Mouse (Mus musculus) adrenal gland, postnatal 10 days (tissue): Measurements from ENCODE around the gene Arhgef39. TPM values are rescaled to one million over a fixed set of nuclear protein-coding genes. Genes with fewer than 3 reads are reported as not detected.
"Not testable (repeated sequence)": the region's sequence is repeated elsewhere in the genome, so short reads cannot be mapped to it uniquely, and the experiment has no call there.

ENCODE experiments used
- DNase-seq: peaks from one replicate; pipeline ENCODE4 v3.0.0; 2021; ENCODE audit warnings: mixed read lengths
- total RNA-seq, 2 experiments: library from RNA; stranded (reverse); gene quantifications; 2 replicates each; pipeline ENCODE4 v1.2.3; 2021

Gene Arhgef39
- total RNA-seq, 2 experiments from 2014 or later: 6.2 to 10.9 TPM

DNA sequence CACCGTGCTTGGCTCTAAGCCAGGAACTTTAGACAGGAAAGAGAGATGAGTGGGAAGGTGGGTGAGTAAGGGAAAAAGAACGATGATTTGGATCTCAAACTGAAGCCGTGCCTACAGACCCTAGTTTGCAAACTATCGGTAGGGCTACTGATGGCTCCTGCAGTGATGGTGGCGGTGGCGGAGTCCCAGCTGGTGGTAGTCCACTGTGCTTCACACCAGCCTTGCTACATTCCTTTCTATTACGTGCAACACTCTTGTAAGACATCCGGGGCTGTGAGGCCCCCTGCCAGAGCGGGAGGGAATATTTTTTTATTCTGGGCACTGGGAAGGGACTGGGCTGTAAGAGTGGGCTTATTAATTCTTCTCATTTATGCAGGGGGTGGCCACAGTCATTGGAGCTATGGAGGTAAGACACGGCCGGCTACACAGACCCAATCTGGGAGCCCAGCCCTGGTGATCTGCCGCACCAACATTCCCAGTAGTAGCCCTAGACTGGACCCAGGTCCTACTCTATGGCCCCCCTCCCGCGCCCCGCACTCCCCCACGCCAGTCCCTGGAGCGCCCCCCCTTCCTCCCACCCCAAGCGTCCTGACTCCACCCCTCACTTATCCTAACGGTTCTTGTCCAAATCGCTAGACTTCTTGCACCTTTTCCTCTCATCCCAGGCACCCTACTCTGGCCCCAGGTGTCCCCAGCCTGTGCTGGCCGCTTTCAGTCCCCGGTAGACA, 8.6 kb upstream of the Arhgef39 start:
- DNase-seq: peak; percentile 16

DNA sequence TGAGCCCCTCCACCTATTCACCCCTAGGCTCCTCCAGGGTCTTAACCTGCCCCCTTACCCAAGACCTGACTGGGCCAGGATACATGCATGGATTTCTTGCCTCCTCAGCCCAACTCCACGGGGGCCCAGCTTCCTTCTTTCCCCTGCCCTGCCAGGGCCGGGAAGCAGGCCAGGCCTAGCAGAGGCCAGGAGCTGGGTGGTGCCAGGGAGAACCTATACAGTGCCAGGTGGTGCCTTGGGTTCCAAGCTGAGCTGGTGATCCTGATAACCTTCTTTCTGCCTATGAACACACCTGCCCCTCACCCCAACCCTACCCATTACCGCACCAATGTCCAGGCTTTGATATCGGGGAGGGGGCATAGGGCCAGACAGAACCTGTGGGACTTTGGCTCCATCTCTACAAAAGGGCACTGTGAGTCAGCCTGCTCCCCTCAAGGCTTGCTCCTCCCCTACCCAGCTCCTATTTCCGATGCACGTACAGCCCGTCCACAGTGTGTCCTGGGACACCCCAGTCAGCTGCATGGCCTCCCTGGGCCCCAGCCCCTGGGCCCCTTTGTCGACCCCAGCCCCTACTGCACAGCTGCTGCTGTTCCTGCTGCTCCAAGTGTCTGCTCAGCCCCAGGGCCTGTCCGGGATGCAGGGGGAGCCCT, 7.2 kb upstream of the Arhgef39 start, which contains the start of gene Car9:
Gene Car9, plus strand, starts transcription at position 431 of the 650 bp plus-strand sequence.
- peak; percentile 65 for DNase-seq

DNA sequence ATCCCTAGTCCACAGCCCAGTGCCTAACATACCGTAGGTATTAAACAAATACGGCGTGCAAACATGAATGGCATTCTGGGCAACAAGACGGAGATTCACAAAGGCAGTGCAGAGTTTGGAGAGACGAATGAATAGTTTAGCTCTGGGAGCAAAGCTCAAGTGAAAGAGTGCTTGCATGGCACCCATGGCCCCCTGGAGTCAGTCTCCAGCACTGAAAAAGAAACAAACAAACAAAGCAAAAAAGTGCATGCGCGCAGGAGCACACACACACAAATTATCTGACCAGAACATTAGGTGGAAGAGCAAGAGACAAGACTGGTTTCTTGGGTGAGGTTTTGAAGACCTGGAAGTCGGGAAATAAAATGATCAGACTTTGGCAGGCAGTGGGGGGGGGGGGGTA, 6.6 kb upstream of the Arhgef39 start:
- DNase-seq: no peak

DNA sequence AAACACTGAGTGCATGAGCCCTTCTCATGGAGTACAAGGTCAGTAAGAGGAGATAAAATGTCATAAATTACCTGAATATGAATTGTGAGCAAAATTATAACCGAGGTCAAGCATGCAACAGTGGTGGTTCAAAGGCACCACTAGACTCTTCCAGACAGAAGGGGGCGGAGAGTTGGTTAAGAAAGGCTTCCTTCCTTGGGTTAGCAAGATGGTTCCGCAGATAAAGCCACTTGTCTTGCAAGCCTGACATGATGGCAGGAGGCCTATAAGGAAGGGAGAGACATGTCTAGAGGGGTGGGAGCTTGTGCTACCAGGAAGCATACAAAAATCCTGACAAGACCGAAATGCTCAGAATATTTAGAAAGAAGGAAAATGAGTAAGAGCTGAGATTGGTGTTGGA, 4.8 kb upstream of the Arhgef39 start:
- DNase-seq: no peak

DNA sequence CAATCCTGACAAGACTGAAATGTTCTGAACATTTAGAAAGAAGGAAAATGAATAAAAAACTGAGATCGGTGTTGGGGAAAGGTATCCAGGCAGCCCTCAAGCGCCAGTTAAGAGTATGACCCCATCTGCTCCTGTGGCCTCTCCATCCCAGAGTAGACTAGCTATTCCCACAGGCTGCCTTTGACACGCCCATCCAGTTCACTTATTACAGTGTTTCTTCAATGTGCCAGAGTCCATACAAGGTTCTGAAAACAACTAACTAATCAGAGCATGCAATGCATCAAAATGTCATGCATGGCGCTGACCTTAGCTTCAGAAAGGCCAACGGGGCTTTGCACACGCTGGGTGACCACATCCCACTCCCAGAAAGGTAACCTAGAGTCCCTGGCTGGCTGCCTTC, 4.0 kb upstream of the Arhgef39 start:
- no peak for DNase-seq

DNA sequence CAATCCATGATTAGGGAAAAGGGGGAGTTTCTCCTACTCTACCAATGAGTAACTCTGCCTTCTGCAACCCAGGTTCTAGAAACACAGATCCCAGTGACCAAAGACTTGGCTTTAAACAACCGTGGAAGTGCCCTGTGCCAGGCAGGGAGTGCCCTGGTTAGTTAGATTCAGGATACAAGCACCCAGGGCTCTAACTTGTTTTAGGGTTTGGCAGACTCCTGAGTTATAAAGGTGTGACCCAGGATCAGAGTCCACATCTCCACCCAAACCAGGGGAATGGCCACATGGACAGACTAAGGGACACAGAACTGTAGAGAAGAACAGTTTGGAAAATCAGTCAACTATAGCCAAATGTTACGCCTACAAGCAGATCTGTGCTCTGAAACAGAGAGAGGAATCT, 3.5 kb upstream of the Arhgef39 start:
- DNase-seq: no peak

DNA sequence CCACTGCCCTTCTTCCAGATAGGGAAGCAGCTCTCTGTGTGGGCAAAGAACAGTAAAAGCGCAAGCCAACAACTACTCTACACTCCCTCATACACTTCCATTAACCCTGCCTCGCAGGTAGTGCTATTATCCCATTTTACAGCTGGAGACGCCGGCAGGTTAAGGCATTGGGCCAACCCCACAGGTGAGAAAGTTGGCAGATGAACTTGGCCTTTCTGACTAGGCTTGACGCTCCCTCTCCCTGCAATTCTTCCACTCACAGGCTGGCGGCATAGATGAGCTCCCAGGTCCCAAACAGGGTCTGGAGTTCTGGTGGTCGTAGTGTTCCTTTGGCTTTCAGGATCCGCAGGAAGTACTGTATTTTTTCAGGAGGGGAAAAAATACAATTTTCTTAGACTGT, 512 bp downstream of the Arhgef39 start:
- no peak for DNase-seq

DNA sequence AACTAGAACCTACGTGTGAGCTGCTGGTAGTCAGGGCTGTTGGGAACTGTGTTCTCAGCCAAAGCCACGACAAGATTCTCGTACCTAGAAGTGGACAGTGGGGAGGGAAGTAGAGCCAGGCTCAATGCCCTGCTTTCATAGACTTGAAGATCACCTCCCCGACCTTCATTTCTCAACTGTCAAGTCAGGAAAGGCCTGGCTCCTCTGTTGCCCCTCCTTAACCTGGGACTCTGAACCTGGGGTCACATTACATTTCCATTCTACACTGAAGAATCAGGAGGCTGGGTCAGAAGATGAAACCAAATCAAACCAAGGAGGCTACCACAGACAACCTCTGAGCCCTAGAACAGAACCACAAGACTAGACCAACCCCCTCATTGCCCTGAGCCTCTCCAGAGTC, 1.5 kb downstream of the Arhgef39 start:
- DNase-seq: no peak

DNA sequence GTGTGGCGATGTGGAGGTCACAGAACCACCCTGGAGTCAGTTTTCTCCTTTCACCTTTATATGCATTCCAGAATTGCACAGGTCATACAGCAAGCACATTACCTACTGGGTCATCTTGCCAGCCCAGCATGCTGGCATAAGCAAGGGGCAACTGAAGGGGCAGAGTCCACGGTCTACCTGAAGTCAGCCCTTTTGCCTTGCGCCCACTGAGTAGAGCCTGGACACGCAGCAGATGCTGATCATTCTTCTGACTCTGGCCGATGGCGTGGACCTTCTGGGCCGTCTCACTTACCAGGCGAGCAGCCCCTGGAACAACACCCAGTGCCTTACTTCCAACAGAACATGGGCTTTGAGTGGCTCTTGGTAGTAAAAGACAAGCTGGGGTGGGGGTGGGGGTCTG, 2.1 kb downstream of the Arhgef39 start:
- no peak for DNase-seq

DNA sequence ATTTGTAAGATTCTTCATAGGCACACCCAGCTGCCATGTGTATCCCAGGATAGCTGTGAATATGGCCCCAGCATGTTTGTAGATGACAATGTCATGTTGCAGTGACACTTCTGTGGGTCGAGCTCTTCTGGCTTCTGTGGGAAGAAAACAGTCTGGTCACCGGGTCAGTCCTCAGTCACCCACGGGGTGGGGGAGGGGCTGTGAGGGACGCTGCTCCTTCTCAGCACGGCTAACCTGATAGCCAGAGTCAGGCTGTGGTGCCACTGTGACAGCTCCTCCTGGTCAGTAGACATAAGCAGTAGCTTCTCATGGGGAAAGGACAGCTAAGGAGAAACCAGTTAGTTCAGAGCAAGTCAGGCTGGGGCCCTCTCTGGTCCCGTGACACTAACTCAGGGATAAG, 2.9 kb downstream of the Arhgef39 start:
- no peak for DNase-seq

DNA sequence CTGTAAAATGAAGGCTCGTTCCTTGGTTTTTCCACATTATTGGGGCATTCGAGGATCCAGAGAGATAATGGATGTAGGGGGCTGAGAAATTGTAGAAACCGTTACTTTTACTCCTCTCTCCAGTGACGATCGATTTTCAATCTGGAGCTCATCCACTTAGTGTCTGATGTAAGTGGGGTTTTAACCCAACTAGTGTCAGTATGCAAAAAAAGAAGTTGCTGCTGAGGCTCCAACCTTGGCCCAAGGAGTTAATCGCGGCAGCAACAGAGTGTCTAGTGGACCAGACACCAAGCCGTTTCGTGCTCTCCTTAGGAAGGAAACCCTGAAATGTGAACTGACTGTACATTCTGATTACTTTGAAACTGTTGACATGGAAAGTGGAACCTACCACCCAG, 5.7 kb downstream of the Arhgef39 start:
- DNase-seq: no peak

DNA sequence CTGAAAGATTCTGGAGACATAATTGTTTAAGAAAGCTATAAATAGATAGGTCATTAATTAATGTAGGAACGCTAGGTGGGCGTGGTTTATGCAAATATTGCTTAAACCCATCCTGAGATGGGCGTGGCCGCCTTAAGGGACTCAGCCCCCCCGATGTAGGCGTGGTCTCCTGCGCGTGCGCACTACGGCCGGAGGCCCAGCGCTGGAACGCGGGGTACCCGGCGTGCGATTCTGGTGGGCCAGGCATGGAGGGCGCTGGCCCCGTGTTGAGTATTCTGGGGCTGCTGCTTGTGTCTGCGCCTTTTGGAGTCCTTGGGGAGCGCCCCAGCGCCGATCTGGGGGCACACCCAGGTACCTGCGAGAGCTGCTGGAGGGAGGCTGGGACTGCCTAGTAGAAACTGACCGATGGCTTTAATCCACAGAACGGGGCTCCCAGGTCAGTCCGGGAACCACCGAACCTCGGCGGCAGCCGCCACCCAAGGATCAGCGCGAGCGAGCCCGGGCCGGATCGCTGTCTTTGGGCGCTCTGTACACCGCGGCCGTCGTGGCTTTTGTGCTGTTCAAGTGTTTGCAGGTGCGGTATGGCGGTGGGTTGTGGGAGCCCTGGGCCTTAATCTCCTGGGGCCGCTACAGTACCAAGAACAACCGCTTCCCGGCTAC, 6.2 kb downstream of the Arhgef39 start:
- DNase-seq: peak; percentile 98

DNA sequence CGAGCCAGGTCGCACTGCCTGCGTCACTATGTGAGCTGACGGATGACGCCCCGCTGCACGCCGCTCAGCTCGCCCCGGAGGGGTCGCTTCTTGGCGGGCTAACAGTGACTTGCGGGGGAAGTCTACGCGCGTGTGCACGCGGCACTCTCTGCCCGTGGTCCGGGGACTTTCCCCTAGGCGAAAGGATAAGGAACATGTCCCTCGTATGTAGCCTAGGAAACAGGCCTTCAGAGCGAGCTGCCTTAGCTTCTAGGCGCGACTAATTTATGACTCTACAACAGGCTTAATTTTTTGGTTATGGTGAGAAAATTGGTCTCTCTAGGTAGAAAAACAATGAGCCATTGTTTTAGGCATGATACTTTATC, 6.7 kb downstream of the Arhgef39 start, which contains the start of gene Ccdc107:
Gene Ccdc107, plus strand, starts transcription at position 80 of the 365 bp plus-strand sequence.
- DNase-seq: peak; percentile 94

DNA sequence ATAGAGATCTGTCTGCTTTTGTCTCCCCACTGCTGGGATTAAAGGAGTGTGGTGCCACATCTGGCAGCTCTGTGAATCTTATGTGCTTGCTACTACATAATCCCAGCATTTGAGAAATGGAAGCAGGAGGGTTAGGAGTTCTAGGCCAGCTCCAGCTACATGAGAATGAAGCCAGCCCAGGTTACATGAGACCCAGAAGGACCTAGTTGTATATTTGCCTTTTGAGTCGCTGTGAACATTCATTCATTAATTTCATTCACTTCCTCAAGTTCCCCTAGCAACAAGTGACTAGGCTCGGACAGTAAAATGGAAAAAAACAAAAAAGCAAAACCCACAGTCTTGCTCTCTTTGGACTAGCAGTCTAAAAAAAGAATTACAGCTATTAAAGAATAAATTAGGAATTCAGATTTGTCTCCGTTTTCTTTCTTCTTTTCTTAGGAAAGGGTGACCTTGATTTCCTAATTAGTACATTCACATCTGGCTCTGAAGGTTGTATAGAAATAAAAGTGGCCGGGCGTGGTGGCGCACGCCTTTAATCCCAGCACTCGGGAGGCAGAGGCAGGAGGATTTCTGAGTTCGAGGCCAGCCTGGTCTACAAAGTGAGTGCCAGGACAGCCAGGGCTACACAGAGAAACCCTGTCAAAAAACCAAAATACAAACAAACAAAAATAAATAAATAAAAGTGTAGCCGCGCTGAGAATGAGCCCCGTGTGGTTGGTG, 7.2 kb downstream of the Arhgef39 start:
- no peak for DNase-seq

DNA sequence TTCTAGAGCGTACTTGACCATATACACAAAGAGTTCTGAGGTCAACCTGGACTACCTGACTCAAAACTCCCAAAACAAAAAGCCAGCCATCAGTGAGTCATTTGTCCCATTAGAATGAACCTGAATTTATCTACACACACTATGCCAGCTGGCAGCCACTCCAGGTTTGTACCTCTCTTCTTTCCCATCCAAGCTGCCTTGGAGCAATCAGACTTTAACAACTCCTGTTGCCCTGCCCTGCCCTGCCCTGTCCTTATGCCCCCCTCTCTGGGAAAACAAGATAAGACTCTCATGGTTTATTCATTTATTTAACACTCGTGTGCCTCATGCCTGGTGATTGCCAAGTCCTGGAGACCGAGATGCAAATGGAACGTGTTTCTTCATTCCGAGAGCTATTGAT, 8.7 kb downstream of the Arhgef39 start:
- DNase-seq: no peak

DNA sequence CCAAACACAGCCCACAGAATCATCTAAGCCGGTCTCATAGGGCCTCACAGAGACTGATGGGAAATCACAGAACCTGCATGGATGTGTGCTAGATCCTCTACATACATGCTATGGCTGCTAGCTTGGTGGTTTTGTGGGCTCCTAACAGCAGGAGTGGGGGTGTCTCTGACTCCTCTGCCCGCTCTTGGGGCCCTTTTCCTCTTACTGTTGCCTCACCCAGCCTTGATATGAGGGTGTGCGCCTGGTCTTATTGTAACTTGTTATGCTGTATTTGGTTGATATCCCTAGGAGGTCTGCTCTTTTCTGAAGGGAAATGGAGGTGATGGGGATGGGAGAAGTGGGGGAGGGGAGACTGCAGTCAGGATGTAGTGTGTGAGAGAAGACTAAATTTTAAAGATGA, 9.9 kb downstream of the Arhgef39 start:
- no peak for DNase-seq

DNA sequence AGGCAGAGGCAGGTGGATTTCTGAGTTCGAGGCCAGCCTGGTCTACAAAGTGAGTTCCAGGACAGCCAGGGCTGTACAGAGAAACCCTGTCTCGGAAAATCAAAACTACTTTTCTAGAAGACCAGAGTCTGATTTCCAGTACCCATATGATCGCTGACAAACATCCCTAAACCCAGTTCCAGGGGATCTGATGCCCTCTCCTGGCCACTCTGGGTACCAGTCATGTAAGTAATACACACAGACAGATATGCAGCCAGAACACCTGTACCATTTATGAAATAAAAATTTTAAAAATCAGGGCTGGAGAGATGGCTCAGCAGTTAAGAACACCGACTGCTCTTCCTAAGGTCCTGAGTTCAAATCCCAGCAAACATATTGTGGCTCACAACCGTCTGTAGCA, 13.8 kb downstream of the Arhgef39 start:
- not testable (repeated sequence) for DNase-seq

DNA sequence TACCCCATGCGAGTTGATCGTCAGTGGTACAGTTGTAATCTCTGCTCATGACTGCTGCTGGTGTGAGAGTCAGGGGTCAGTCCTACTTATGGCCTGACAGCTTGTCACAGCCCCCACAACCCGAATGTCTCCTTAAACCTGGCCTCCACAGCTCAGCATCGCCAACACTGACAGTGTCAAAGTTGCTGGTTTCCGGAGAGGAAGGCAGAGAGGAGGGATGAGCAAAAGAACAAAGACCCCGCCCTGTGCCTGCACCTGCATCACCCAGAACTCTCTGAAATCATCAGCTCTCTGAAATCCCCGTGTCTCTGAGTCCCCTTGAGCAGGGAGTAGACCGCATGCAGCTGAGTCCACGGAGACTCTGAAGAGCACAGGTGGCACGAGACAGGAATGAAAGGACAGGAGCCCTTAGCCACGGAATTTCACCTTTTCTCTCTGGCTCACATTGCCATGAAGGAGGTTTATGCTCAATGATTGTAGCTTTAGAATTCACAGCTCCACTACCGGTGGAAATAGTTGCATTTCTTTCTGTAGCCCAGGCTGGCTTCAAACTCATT, 15.9 kb downstream of the Arhgef39 start, which contains the start of gene Sit1:
Gene Sit1, minus strand, starts transcription at position 200 of the 557 bp plus-strand sequence.
- DNase-seq: no peak

DNA sequence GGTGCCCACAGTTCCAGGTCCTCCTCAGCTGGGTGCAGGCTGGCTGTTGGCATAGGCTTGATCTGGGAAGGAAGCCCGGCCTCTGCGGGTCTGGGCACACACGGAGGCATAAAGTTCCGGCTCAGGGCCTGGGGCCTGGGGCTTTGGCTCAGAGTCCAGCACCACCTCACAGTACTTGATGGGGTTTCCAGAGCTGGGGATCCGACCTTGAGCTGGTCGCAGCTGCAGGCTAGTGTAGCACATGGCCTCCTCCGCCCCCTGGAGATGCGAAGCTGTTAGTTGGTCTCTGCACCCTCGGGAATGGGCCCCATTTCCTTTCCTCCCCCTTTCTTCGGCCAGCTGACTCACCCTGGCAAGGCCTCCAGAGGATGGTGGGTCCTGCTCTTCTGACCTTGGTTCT, 16.9 kb downstream of the Arhgef39 start:
- peak; percentile 59 for DNase-seq

DNA sequence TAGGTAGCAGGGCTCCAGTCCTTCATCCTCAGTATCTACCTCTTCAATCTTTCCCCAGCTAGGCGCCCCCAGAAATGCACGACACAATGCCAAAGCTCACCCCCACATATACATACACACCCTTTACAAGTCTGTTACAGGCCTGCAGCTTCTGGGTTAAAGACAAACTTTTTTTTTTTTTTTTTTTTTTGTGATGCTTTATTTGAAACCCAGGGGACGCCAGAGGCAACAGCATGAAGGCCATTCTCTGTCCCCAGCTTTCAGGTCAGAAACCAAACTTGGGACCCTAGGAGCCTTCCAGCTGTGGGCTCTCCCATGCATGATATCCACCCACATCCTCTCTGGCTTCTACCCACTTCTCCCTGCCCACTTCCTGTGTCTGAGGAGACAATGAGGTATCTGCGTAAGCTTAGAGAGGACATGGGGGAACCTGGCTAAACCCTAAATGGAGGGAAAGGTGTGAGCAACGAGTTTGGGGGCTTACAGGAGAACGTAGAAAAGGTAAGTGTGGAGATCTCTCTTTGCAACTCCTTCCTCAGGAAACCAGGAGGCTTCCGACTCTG, 17.5 kb downstream of the Arhgef39 start:
- no peak for DNase-seq

DNA sequence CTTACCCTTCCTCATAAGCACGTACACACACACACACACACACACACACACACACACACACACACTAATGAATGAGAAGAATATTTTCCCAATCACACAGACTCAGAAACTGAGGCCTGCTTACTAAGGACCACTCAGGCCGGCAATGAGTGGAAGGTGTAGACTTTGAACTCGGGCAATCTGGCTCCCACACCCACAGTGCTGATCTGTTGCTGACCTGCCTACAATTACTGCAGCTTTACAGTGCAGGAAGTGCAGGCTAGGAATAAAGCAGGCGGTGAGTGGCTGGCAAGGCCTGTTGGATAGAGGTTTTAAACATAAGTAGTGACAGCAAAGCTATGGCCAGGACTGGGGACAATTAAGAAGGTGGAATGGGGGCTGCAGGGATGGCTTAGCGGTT, 18.5 kb downstream of the Arhgef39 start:
- DNase-seq: no peak
